Mouse (Mus musculus): Measurements from ENCODE around the gene Pou2f3. TPM values are rescaled to one million over a fixed set of nuclear protein-coding genes. Genes with fewer than 3 reads are reported as not detected.

Gene Pou2f3
- polyA plus RNA-seq, 1 experiment from 2014 or later, result 0.53 TPM

- no peaks in the 10 kb centered on the region for H3K27me3 ChIP-seq (ENCODE audit: control insufficient read depth, insufficient read depth, low read length)
- H3K9me3 ChIP-seq (replicated peaks; ENCODE audit: control insufficient read depth, low read length), result no peaks in the 10 kb centered on the region
- H3K4me2 ChIP-seq (ENCODE audit: low read depth, low read length), result no peak overlapping the region
- no peak overlapping the region for H3K4me3 ChIP-seq (ENCODE audit: low read length)
- ATAC-seq (replicated peaks; ENCODE audit: extremely low read depth, insufficient read depth, low FRiP score), result no peak
- no peak overlapping the region for H3K27ac ChIP-seq (ENCODE audit: low read length)
- 75% methylated on average over 8 of the region's 8 CpGs for WGBS
- H3K9ac ChIP-seq (ENCODE audit: low read length), result no peak overlapping the region
- H3K36me3 ChIP-seq (ENCODE audit: control insufficient read depth, insufficient read depth), result no peaks in the 10 kb centered on the region
- peaks cover 25% of the 10 kb centered on the region for H3K4me1 ChIP-seq (ENCODE audit: control insufficient read depth, insufficient read depth, low read length)
Measured at GRCm38 (mm10) chr9:43227626-43228025, 17.5 kb upstream of the Pou2f3 start.

- no peak overlapping the region for H3K9ac ChIP-seq (ENCODE audit: low read length)
- no peak overlapping the region for H3K27ac ChIP-seq (ENCODE audit: low read length)
- peaks cover 16% of the 10 kb centered on the region for H3K4me1 ChIP-seq (ENCODE audit: control insufficient read depth, insufficient read depth, low read length)
- no peak overlapping the region for H3K4me3 ChIP-seq (ENCODE audit: low read length)
- no peaks in the 10 kb centered on the region for H3K9me3 ChIP-seq (replicated peaks; ENCODE audit: control insufficient read depth, low read length)
- no peak for ATAC-seq (replicated peaks; ENCODE audit: extremely low read depth, insufficient read depth, low FRiP score)
- no peaks in the 10 kb centered on the region for H3K36me3 ChIP-seq (ENCODE audit: control insufficient read depth, insufficient read depth)
- H3K27me3 ChIP-seq (ENCODE audit: control insufficient read depth, insufficient read depth, low read length), result no peaks in the 10 kb centered on the region
- WGBS, result 66% methylated on average over 9 of the region's 9 CpGs
- H3K4me2 ChIP-seq (ENCODE audit: low read depth, low read length), result no peak overlapping the region
Measured at GRCm38 (mm10) chr9:43226573-43227160, 16.5 kb upstream of the Pou2f3 start.

GRCm38 (mm10) chr9:43225481-43225880, 15.3 kb upstream of the Pou2f3 start:
- no peak overlapping the region for H3K4me2 ChIP-seq (ENCODE audit: low read depth, low read length)
- 0 out of 2 replicates have a peak, but pooled peaks have one; percentile 20 for ATAC-seq (replicated peaks; ENCODE audit: extremely low read depth, insufficient read depth, low FRiP score)
- 38% methylated on average over 2 of the region's 2 CpGs for WGBS

GRCm38 (mm10) chr9:43224771-43225355, 14.7 kb upstream of the Pou2f3 start:
- no peak overlapping the region for H3K4me2 ChIP-seq (ENCODE audit: low read depth, low read length)
- H3K4me3 ChIP-seq (ENCODE audit: low read length), result no peak overlapping the region
- no peaks in the 10 kb centered on the region for H3K36me3 ChIP-seq (ENCODE audit: control insufficient read depth, insufficient read depth)
- peak overlapping the region; percentile 51; the same call in 1 of the 2 replicates for H3K27ac ChIP-seq (ENCODE audit: low read length)
- no peaks in the 10 kb centered on the region for H3K27me3 ChIP-seq (ENCODE audit: control insufficient read depth, insufficient read depth, low read length)
- no peak overlapping the region for H3K9ac ChIP-seq (ENCODE audit: low read length)
- H3K9me3 ChIP-seq (replicated peaks; ENCODE audit: control insufficient read depth, low read length), result no peaks in the 10 kb centered on the region
- WGBS, result 38% methylated on average over 11 of the region's 11 CpGs
- H3K4me1 ChIP-seq (ENCODE audit: control insufficient read depth, insufficient read depth, low read length), result peaks cover 9% of the 10 kb centered on the region
- peak; percentile 66 for ATAC-seq (replicated peaks; ENCODE audit: extremely low read depth, insufficient read depth, low FRiP score)

More at GRCm38 (mm10) chr9:43225481-43225880, 15.3 kb upstream of the Pou2f3 start:
- no peak overlapping the region for H3K4me3 ChIP-seq (ENCODE audit: low read length)
- no peaks in the 10 kb centered on the region for H3K36me3 ChIP-seq (ENCODE audit: control insufficient read depth, insufficient read depth)
- peak overlapping the region; percentile 51 for H3K27ac ChIP-seq (ENCODE audit: low read length)
- H3K27me3 ChIP-seq (ENCODE audit: control insufficient read depth, insufficient read depth, low read length), result no peaks in the 10 kb centered on the region
- H3K9me3 ChIP-seq (replicated peaks; ENCODE audit: control insufficient read depth, low read length), result no peaks in the 10 kb centered on the region
- no peak overlapping the region for H3K9ac ChIP-seq (ENCODE audit: low read length)
- H3K4me1 ChIP-seq (ENCODE audit: control insufficient read depth, insufficient read depth, low read length), result peaks cover 11% of the 10 kb centered on the region

GRCm38 (mm10) chr9:43222429-43222715, 12.2 kb upstream of the Pou2f3 start:
- H3K27me3 ChIP-seq (ENCODE audit: control insufficient read depth, insufficient read depth, low read length), result no peaks in the 10 kb centered on the region
- WGBS, result 53% methylated on average over 8 of the region's 8 CpGs
- H3K4me3 ChIP-seq (ENCODE audit: low read length), result no peak overlapping the region
- no peak for ATAC-seq (replicated peaks; ENCODE audit: extremely low read depth, insufficient read depth, low FRiP score)
- H3K9ac ChIP-seq (ENCODE audit: low read length), result no peak overlapping the region
- H3K36me3 ChIP-seq (ENCODE audit: control insufficient read depth, insufficient read depth), result no peaks in the 10 kb centered on the region
- no peaks in the 10 kb centered on the region for H3K9me3 ChIP-seq (replicated peaks; ENCODE audit: control insufficient read depth, low read length)
- H3K4me2 ChIP-seq (ENCODE audit: low read depth, low read length), result no peak overlapping the region
- no peak overlapping the region for H3K27ac ChIP-seq (ENCODE audit: low read length)
- peaks cover 9% of the 10 kb centered on the region for H3K4me1 ChIP-seq (ENCODE audit: control insufficient read depth, insufficient read depth, low read length)

GRCm38 (mm10) chr9:43221643-43222428, 11.7 kb upstream of the Pou2f3 start:
- H3K4me1 ChIP-seq (ENCODE audit: control insufficient read depth, insufficient read depth, low read length), result peaks cover 9% of the 10 kb centered on the region
- H3K9me3 ChIP-seq (replicated peaks; ENCODE audit: control insufficient read depth, low read length), result no peaks in the 10 kb centered on the region
- 45% methylated on average over 18 of the region's 18 CpGs for WGBS
- no peak overlapping the region for H3K4me3 ChIP-seq (ENCODE audit: low read length)
- H3K36me3 ChIP-seq (ENCODE audit: control insufficient read depth, insufficient read depth), result no peaks in the 10 kb centered on the region
- no peaks in the 10 kb centered on the region for H3K27me3 ChIP-seq (ENCODE audit: control insufficient read depth, insufficient read depth, low read length)
- ATAC-seq (replicated peaks; ENCODE audit: extremely low read depth, insufficient read depth, low FRiP score), result 0 out of 2 replicates have a peak, but pooled peaks have one; percentile 29
- no peak overlapping the region for H3K9ac ChIP-seq (ENCODE audit: low read length)
- H3K27ac ChIP-seq (ENCODE audit: low read length), result no peak overlapping the region
- no peak overlapping the region for H3K4me2 ChIP-seq (ENCODE audit: low read depth, low read length)

GRCm38 (mm10) chr9:43210771-43211450, 742 bp upstream of the Pou2f3 start:
- peaks cover 11% of the 10 kb centered on the region for H3K27me3 ChIP-seq (ENCODE audit: control insufficient read depth, insufficient read depth, low read length)
- H3K4me3 ChIP-seq (ENCODE audit: low read length), result no peak overlapping the region
- no peaks in the 10 kb centered on the region for H3K36me3 ChIP-seq (ENCODE audit: control insufficient read depth, insufficient read depth)
- 21% methylated on average over 11 of the region's 11 CpGs for WGBS
- no peak overlapping the region; the same call in 1 of the 2 replicates for H3K9ac ChIP-seq (ENCODE audit: low read length)
- H3K9me3 ChIP-seq (replicated peaks; ENCODE audit: control insufficient read depth, low read length), result no peaks in the 10 kb centered on the region
- H3K27ac ChIP-seq (ENCODE audit: low read length), result peak overlapping the region; percentile 48; the same call in 1 of the 2 replicates
- H3K4me2 ChIP-seq (ENCODE audit: low read depth, low read length), result peak overlapping the region; percentile 49; the same call in 1 of the 2 replicates
- peaks cover 13% of the 10 kb centered on the region for H3K4me1 ChIP-seq (ENCODE audit: control insufficient read depth, insufficient read depth, low read length)
- peak; percentile 49; the same call in 1 of the 2 replicates for ATAC-seq (replicated peaks; ENCODE audit: extremely low read depth, insufficient read depth, low FRiP score)

GRCm38 (mm10) chr9:43206022-43206390, 4.2 kb downstream of the Pou2f3 start:
- H3K27ac ChIP-seq (ENCODE audit: low read length), result no peak overlapping the region
- H3K9me3 ChIP-seq (replicated peaks; ENCODE audit: control insufficient read depth, low read length), result no peaks in the 10 kb centered on the region
- H3K4me2 ChIP-seq (ENCODE audit: low read depth, low read length), result peak overlapping the region; percentile 54
- peaks cover 54% of the 10 kb centered on the region for H3K27me3 ChIP-seq (ENCODE audit: control insufficient read depth, insufficient read depth, low read length)
- ATAC-seq (replicated peaks; ENCODE audit: extremely low read depth, insufficient read depth, low FRiP score), result no peak
- peak overlapping the region; percentile 35 for H3K4me3 ChIP-seq (ENCODE audit: low read length)
- H3K4me1 ChIP-seq (ENCODE audit: control insufficient read depth, insufficient read depth, low read length), result peaks cover 20% of the 10 kb centered on the region
- no peaks in the 10 kb centered on the region for H3K36me3 ChIP-seq (ENCODE audit: control insufficient read depth, insufficient read depth)
- 2% methylated on average over 15 of the region's 15 CpGs for WGBS
- no peak overlapping the region for H3K9ac ChIP-seq (ENCODE audit: low read length)
